Mouse (Mus musculus) heart, embryonic 15.5 days (tissue): Measurements from ENCODE around the gene Ptpn7. TPM values are rescaled to one million over a fixed set of nuclear protein-coding genes. Genes with fewer than 3 reads are reported as not detected.
A peak's percentile ranks its signal among the peaks of the same experiment; 100 is the strongest.

Source experiments
- ATAC-seq: fragments of 200-750 bp; cut with Nextera tagmentation; replicated peaks from 2 replicates; pipeline ENCODE4 v1.8.0; 2017; ENCODE audit warnings: low read depth, moderate TSS enrichment; ENCODE audit not compliant: insufficient number of reproducible peaks, insufficient read depth, low FRiP score
- H3K27ac ChIP-seq: fragments of 300-500 bp; sonication (generic); 2 replicates; pipeline ENCODE4 v1.5.1; 2015; ENCODE audit warnings: mild to moderate bottlenecking, inconsistent platforms
- H3K27me3 ChIP-seq: fragments of 300-500 bp; sonication (generic); 2 replicates; pipeline ENCODE4 v1.6.1; 2015; ENCODE audit warnings: inconsistent platforms
- H3K36me3 ChIP-seq: fragments of 300-500 bp; sonication (generic); 2 replicates; pipeline ENCODE4 v1.6.1; 2015; ENCODE audit warnings: mild to moderate bottlenecking, inconsistent platforms
- H3K4me1 ChIP-seq: fragments of 300-500 bp; sonication (generic); replicated peaks from 2 replicates; pipeline ENCODE4 v1.6.1; 2015; ENCODE audit warnings: inconsistent platforms
- H3K4me2 ChIP-seq: fragments of 300-500 bp; sonication (generic); 2 replicates; pipeline ENCODE4 v1.6.1; 2015; ENCODE audit warnings: inconsistent platforms, mild to moderate bottlenecking, moderate library complexity
- H3K4me3 ChIP-seq: fragments of 300-500 bp; sonication (generic); 2 replicates; pipeline ENCODE4 v1.5.1; 2015; ENCODE audit warnings: mild to moderate bottlenecking, inconsistent platforms
- H3K9ac ChIP-seq: fragments of 300-500 bp; sonication (generic); 2 replicates; pipeline ENCODE4 v1.6.1; 2015; ENCODE audit warnings: mild to moderate bottlenecking, inconsistent platforms
- H3K9me3 ChIP-seq: fragments of 300-500 bp; sonication (generic); replicated peaks from 2 replicates; pipeline ENCODE4 v1.6.1; 2016; ENCODE audit warnings: inconsistent platforms
- WGBS: fragments of 180-500 bp; shearing (Covaris S2); methylation state at CpG from one replicate; pipeline ENCODE4 v1.1.7; 2015; ENCODE audit warnings: mixed read lengths; 5-methylcytosine and 5-hydroxymethylcytosine counted together
- polyA plus RNA-seq: library from polyadenylated mRNA; unstranded; fragments of >200 nt; fragmentation: Nextera tagmentation; extraction: Ambion mirVana; gene quantifications from 2 replicates; pipeline ENCODE4 v1.2.1, GENCODE M21; 2015

Ptpn7 gene
- polyA plus RNA-seq, 1 experiment from 2014 or later, result 1.8 TPM

DNA sequence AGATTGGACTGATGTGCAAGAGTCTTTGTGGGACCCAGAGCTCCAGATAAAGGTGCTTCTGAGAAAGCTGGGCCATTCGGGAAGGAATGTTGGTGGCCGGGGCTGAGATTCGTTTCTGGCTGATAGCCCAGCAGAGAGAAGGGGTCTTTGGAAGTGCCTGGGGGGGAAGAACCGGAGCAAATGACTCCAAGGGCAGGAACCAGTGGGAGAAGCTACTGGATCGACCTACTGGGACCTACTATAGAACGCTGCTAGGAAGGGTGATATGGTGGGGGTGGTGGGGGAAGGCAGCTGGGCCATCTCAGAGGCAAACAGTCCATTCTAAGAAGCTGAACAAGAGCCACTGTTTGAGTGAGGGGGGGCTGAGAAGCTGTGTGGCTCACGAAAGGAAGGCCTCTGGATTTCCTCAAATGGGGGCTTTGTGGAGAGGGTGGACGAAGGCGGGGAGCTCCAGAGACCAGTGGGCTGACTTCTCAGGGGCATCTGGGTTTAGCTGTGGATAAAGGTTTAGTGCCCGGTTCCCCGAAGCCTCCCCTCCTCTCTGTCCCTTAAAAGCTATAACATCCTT lies 27.1 kb downstream of the Ptpn7 start:
- Histone ChIP-seq H3K9ac (no peak overlapping the region), H3K4me3 (no peak overlapping the region), H3K4me1 (peaks cover 27% of the 10 kb centered on the region), H3K4me2 (no peak overlapping the region), H3K27me3 (peaks cover 69% of the 10 kb centered on the region), H3K27ac (no peak overlapping the region), H3K36me3 (0 out of 2 replicates have a peak, but pooled peaks cover 4% of the 10 kb centered on the region), H3K9me3 (no peaks in the 10 kb centered on the region)
- ATAC-seq, result no peak
- WGBS, result 68% methylated on average over 11 of the region's 11 CpGs

DNA sequence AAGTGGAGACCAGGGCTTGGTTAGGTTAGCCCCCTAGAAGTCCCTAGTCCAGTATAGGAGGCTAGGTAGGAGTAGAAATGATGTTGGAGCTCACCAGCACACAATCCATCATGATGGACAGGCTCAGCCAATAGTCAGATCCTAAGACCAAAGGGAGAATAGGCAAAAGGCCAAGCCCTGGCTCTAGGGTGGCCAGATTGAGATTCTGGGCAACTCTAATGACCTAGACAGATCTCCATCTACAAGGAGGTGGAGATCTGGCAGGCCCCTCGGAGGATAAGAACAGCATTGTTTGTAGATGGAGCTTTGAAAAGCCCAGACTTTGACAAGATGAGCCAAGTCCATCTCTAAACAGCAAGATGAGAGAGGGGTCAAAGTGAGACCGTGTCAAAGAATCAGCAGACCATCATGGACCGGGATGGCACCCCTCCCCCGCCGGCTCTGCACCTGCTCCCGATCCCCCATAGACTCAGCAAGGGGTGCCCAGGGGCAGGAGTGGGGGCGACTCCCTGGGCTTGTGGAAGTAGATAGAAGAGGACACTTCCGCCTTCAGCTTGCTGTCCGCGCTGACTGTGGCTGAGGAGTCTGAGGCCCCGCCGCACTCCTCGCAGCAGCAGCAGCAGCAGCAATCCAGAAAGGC lies 28.0 kb downstream of the Ptpn7 start:
- Histone ChIP-seq H3K4me2 (no peak overlapping the region), H3K9ac (no peak overlapping the region), H3K9me3 (no peaks in the 10 kb centered on the region), H3K36me3 (no peaks in the 10 kb centered on the region), H3K4me3 (no peak overlapping the region), H3K27me3 (peaks cover 74% of the 10 kb centered on the region), H3K27ac (no peak overlapping the region), H3K4me1 (peaks cover 20% of the 10 kb centered on the region)
- 80% methylated on average over 13 of the region's 13 CpGs for WGBS
- no peak for ATAC-seq

DNA sequence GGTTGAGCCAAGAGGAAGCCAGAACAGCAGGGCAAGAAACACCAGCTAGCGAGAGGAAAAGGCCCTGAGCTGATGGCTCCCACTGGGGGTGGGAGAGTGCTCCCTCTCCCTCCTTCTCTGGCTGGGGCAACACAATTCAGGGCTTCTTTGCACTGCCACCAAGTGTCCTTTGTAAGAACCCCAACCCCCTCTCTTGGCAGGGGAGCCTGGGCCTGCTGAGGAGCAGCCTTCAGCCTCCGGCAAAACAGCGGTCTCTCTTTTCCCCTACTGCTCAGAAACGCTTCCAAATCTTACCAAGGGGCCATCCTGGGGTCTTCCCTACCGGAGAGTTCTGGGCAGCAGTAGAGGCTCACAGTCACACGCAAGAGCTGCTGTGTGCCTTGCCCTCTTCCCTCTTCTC lies 30.2 kb downstream of the Ptpn7 start:
- Histone ChIP-seq H3K4me1 (0 out of 2 replicates have a peak, but pooled peaks cover under 1% of the 10 kb centered on the region), H3K4me3 (no peak overlapping the region), H3K36me3 (no peaks in the 10 kb centered on the region), H3K9me3 (no peaks in the 10 kb centered on the region), H3K27me3 (peaks cover 91% of the 10 kb centered on the region), H3K27ac (no peak overlapping the region), H3K9ac (no peak overlapping the region), H3K4me2 (no peak overlapping the region)
- no peak for ATAC-seq
- 60% methylated on average over 6 of the region's 6 CpGs for WGBS

DNA sequence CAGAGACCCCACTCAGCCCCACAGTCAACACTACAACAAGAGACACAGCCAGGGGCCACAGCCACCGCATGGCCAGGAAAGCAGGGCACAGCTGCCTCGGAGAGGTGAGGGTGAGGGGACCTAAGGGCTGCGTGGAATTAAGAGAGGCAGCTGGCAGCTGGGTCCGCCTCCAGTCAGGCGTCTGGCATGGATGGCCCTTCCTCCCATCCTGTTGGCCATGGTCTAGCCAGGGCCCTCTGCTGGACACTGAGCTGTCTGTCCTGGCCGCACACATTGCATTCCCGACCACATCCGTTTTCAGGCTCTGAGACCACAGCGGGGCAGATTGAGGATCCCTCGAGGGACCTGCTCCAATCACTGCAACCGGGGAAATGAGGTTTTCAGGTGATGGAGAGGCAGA lies 34.9 kb downstream of the Ptpn7 start, which contains the start of gene Gpr37l1:
Gene Gpr37l1 (minus strand): TSS at position 247 of the 400 bp plus-strand sequence.
- 58% methylated on average over 11 of the region's 11 CpGs for WGBS
- peaks cover 11% of the 10 kb centered on the region for H3K4me1 ChIP-seq
- no peak within 1 kb of the TSS for H3K9ac ChIP-seq
- no peak within 1 kb of the TSS for H3K4me3 ChIP-seq
- H3K4me2 ChIP-seq, result no peak within 1 kb of the TSS
- peaks cover 82% of the 10 kb centered on the region for H3K27me3 ChIP-seq
- H3K9me3 ChIP-seq, result no peaks in the 10 kb centered on the region
- no peak for ATAC-seq
- H3K27ac ChIP-seq, result no peak within 1 kb of the TSS
- H3K36me3 ChIP-seq, result no peaks in the 10 kb centered on the region

DNA sequence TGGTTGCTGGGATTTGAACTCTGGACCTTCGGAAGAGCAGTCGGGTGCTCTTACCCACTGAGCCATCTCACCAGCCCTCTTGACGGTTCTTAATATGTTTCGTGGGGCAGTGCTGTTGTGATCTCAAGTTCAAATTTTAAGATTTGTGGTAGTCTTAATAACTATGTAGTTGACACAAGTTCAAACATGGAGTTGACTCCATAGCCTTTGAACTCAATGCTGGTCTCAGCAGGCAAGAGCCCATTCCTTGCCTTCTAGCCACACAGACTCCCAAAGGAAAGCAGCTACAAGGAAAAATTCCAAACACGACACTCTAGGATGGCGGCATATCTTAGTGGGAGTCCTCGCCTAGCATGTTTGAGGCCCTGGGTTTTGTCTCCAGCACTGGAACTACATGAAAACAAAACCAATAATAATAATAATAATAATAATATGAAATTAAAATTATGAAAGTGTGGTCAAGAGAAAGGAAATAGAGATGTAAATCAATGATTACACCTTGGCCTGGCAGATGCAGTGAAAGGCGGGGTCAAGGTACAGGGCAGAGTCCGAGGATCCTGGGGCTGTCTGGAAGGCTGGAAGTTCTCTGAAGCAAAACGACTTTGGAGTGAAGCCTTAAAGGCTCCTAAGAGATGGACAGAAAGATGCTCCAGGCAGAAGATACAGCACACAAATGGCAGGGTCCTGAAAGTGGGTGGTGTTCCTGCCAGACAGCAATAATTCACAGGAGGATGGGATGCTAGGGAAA lies 36.1 kb downstream of the Ptpn7 start:
- H3K27me3 ChIP-seq, result peaks cover 74% of the 10 kb centered on the region
- no peak overlapping the region for H3K9ac ChIP-seq
- no peaks in the 10 kb centered on the region for H3K36me3 ChIP-seq
- WGBS, result 83% methylated on average over 10 of the region's 10 CpGs
- H3K27ac ChIP-seq, result no peak overlapping the region
- H3K4me1 ChIP-seq, result peaks cover 11% of the 10 kb centered on the region
- no peak for ATAC-seq
- no peaks in the 10 kb centered on the region for H3K9me3 ChIP-seq
- no peak overlapping the region for H3K4me2 ChIP-seq
- no peak overlapping the region for H3K4me3 ChIP-seq

DNA sequence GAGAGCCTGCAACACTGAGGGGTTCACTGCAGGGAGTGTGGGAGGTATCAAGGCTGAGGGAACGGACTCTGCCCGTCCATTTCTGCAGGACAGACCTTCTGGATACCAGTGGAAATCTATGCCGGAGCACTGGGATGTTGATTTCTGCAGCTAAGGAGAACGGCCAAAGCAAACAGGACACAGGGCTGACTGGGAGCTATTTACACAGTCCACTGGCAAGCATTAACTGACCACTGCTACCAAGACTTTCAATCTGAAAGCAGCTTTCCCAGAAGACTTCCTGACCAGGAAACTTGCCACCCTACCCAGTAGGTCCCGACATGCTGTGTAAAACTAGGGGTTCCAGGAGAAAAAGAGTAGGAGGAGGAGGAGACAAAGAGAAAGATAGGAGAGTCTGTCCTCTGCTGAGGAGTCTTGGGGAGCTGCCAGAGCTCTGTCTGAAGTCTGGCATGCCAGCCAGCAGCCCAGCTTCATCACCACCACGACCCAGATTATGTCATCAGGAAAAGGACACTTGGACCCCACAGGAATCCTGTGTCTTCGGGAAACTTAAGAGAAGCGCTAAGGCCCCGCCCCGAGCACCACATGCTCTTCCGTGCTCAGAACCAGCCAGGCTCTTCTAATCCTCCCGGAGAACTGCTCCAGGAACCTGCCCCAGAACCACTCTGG lies 37.2 kb downstream of the Ptpn7 start:
- no peaks in the 10 kb centered on the region for H3K9me3 ChIP-seq
- H3K27ac ChIP-seq, result peak overlapping the region; percentile 31
- H3K36me3 ChIP-seq, result no peaks in the 10 kb centered on the region
- WGBS, result 30% methylated on average over 12 of the region's 12 CpGs
- peaks cover 67% of the 10 kb centered on the region for H3K27me3 ChIP-seq
- 0 out of 2 replicates have a peak overlapping the region, but pooled peaks have one; percentile 16 for H3K9ac ChIP-seq
- 0 out of 2 replicates have a peak overlapping the region, but pooled peaks have one; percentile 3 for H3K4me3 ChIP-seq
- ATAC-seq, result peak; percentile 25; the same call in 1 of the 2 replicates
- peak overlapping the region; percentile 40 for H3K4me2 ChIP-seq
- peaks cover 11% of the 10 kb centered on the region for H3K4me1 ChIP-seq

- 0 out of 2 replicates have a peak overlapping the region, but pooled peaks have one; percentile 16 for H3K9ac ChIP-seq
- no peak for ATAC-seq
- peaks cover 11% of the 10 kb centered on the region for H3K4me1 ChIP-seq
- H3K4me3 ChIP-seq, result no peak overlapping the region
- H3K27ac ChIP-seq, result peak overlapping the region; percentile 31
- H3K4me2 ChIP-seq, result peak overlapping the region; percentile 40; the same call in 1 of the 2 replicates
- peaks cover 63% of the 10 kb centered on the region for H3K27me3 ChIP-seq
- H3K9me3 ChIP-seq, result no peaks in the 10 kb centered on the region
- no peaks in the 10 kb centered on the region for H3K36me3 ChIP-seq
- WGBS, result 52% methylated on average over 10 of the region's 10 CpGs
These were observed 37.8 kb downstream of the Ptpn7 start for GRCm38 (mm10) chr1:135170299-135170698.

- Histone ChIP-seq H3K4me2 (no peak overlapping the region), H3K4me1 (peaks cover 11% of the 10 kb centered on the region), H3K27ac (no peak overlapping the region), H3K36me3 (no peaks in the 10 kb centered on the region), H3K4me3 (no peak overlapping the region), H3K9ac (no peak overlapping the region), H3K27me3 (peaks cover 61% of the 10 kb centered on the region), H3K9me3 (no peaks in the 10 kb centered on the region)
- no peak for ATAC-seq
- 76% methylated on average over 7 of the region's 7 CpGs for WGBS
These were observed 38.7 kb downstream of the Ptpn7 start for GRCm38 (mm10) chr1:135171202-135171601.

GRCm38 (mm10) chr1:135171984-135172383 lies 39.5 kb downstream of the Ptpn7 start:
- ATAC-seq, result 0 out of 2 replicates have a peak, but pooled peaks have one; percentile 28
- WGBS, result 51% methylated on average over 6 of the region's 6 CpGs
- no peaks in the 10 kb centered on the region for H3K9me3 ChIP-seq
- H3K4me2 ChIP-seq, result no peak overlapping the region
- no peak overlapping the region for H3K27ac ChIP-seq
- no peak overlapping the region for H3K9ac ChIP-seq
- H3K4me1 ChIP-seq, result peaks cover 11% of the 10 kb centered on the region
- H3K27me3 ChIP-seq, result peaks cover 58% of the 10 kb centered on the region
- no peak overlapping the region for H3K4me3 ChIP-seq
- H3K36me3 ChIP-seq, result no peaks in the 10 kb centered on the region

DNA sequence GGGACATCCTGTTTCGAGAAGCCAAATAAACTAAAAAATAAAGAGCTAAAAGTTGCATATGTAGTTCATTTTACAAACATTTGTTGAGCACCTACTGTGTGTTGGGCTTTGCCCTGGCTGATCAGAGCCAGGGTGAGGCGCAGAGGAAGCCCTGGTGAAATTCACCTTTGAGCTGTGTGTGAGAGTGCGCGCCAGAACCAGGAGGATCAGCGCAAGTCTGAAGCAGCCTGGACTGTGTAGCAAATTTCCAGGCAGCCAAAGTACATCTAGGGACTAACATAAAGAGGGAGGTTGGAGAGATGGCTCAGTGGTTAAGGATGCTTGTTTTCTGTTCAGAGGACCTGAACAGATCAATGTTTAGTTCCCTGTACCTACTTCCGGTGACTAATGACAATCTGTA lies 40.8 kb downstream of the Ptpn7 start:
- H3K27ac ChIP-seq, result no peak overlapping the region
- H3K9me3 ChIP-seq, result no peaks in the 10 kb centered on the region
- no peak for ATAC-seq
- H3K4me1 ChIP-seq, result peaks cover 11% of the 10 kb centered on the region
- H3K9ac ChIP-seq, result no peak overlapping the region
- H3K36me3 ChIP-seq, result no peaks in the 10 kb centered on the region
- H3K27me3 ChIP-seq, result peaks cover 50% of the 10 kb centered on the region
- H3K4me3 ChIP-seq, result no peak overlapping the region
- H3K4me2 ChIP-seq, result no peak overlapping the region
- WGBS, result 93% methylated on average over 6 of the region's 6 CpGs

DNA sequence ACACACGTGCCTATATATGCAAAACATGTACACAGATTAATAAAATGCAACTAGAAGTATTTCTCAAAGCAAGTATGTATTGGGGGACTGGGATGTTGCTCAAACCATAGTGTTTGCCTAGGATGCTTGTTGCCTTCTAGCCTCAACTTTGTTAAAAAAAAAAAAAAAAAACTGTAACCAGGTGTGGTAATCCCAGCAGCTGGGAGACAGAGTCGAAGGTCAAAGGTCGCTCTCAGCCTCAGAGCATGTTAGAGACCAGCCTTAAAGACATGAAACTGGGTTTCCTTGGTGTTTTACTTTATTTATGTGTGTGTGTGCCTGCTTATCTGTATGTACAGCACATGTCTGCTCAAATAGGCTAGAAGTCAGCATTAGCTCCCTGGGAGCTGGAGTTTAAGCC lies 42.7 kb downstream of the Ptpn7 start:
- H3K27ac ChIP-seq, result no peak overlapping the region
- no peak overlapping the region for H3K9ac ChIP-seq
- H3K4me1 ChIP-seq, result peaks cover 3% of the 10 kb centered on the region
- peaks cover 45% of the 10 kb centered on the region for H3K27me3 ChIP-seq
- H3K4me3 ChIP-seq, result no peak overlapping the region
- no peaks in the 10 kb centered on the region for H3K36me3 ChIP-seq
- H3K9me3 ChIP-seq, result no peaks in the 10 kb centered on the region
- 74% methylated on average over 3 of the region's 3 CpGs for WGBS
- ATAC-seq, result no peak
- no peak overlapping the region for H3K4me2 ChIP-seq
